Mouse (Mus musculus): ENCODE measurements around the gene Usf1.

Usf1 gene

GRCm38 (mm10) chr1:171419291-171419882 is 8.3 kb downstream of the Usf1 start:
- no peak for DNase-seq

- DNase-seq, result no peak
Observed at GRCm38 (mm10) chr1:171419905-171420304, 8.8 kb downstream of the Usf1 start.

GRCm38 (mm10) chr1:171422504-171423095 is 11.5 kb downstream of the Usf1 start:
- DNase-seq, result no peak

- DNase-seq, result no peak
Observed at GRCm38 (mm10) chr1:171424638-171425037, 13.5 kb downstream of the Usf1 start.

- DNase-seq, result no peak
Observed at GRCm38 (mm10) chr1:171425126-171425525, 14.0 kb downstream of the Usf1 start.

- DNase-seq, result no peak
Observed at GRCm38 (mm10) chr1:171432158-171432557, 21.0 kb downstream of the Usf1 start.

- no peak for DNase-seq
Observed at GRCm38 (mm10) chr1:171435288-171435814, 24.2 kb downstream of the Usf1 start.

- no peak for DNase-seq
Observed at GRCm38 (mm10) chr1:171435974-171436373, 24.9 kb downstream of the Usf1 start.

GRCm38 (mm10) chr1:171437264-171438013 is 26.3 kb downstream of the Usf1 start, which contains the start of gene F11r:
Gene F11r (plus strand): TSS chr1:171437535.
- DNase-seq, result peak; percentile 64

GRCm38 (mm10) chr1:171438014-171438670 is 27.0 kb downstream of the Usf1 start:
- no peak for DNase-seq

GRCm38 (mm10) chr1:171439072-171439471 is 28.0 kb downstream of the Usf1 start:
- DNase-seq, result no peak

- no peak for DNase-seq
Observed at GRCm38 (mm10) chr1:171440025-171440725, 29.1 kb downstream of the Usf1 start.

GRCm38 (mm10) chr1:171441466-171442412 is 30.6 kb downstream of the Usf1 start:
- DNase-seq, result no peak

- DNase-seq, result no peak
Observed at GRCm38 (mm10) chr1:171442413-171442760, 31.3 kb downstream of the Usf1 start.

- no peak for DNase-seq
Observed at GRCm38 (mm10) chr1:171445050-171445449, 33.9 kb downstream of the Usf1 start.

- no peak for DNase-seq
Observed at GRCm38 (mm10) chr1:171446854-171447253, 35.7 kb downstream of the Usf1 start.

GRCm38 (mm10) chr1:171447692-171448091 is 36.6 kb downstream of the Usf1 start:
- DNase-seq, result no peak

GRCm38 (mm10) chr1:171450062-171450461 is 38.9 kb downstream of the Usf1 start:
- DNase-seq, result no peak

GRCm38 (mm10) chr1:171451001-171451400 is 39.9 kb downstream of the Usf1 start:
- no peak for DNase-seq

- DNase-seq, result no peak
Observed at GRCm38 (mm10) chr1:171452522-171452921, 41.4 kb downstream of the Usf1 start.

- no peak for DNase-seq
Observed at GRCm38 (mm10) chr1:171452923-171453322, 41.8 kb downstream of the Usf1 start.

- DNase-seq, result no peak
Observed at GRCm38 (mm10) chr1:171454926-171455325, 43.8 kb downstream of the Usf1 start.

All from thymus, postnatal 14 days (tissue).